Mouse (Mus musculus) heart, embryonic 13.5 days (tissue): ENCODE results near the gene Sema5a. TPM values are rescaled to one million over a fixed set of nuclear protein-coding genes. Genes with fewer than 3 reads are reported as not detected.

Experiments
- ATAC-seq: fragments of 200-750 bp; cut with Nextera tagmentation; 2 replicates; pipeline ENCODE4 v1.8.0; 2017; ENCODE audit warnings: moderate TSS enrichment; ENCODE audit not compliant: insufficient number of reproducible peaks, low FRiP score, low TSS enrichment; ENCODE audit errors: extremely low read depth
- H3K27ac ChIP-seq: fragments of 300-500 bp; sonication (generic); replicated peaks from 2 replicates; pipeline ENCODE4 v1.5.1; 2015; ENCODE audit warnings: moderate library complexity, mild to moderate bottlenecking, inconsistent platforms
- H3K27me3 ChIP-seq: fragments of 300-500 bp; sonication (generic); replicated peaks from 2 replicates; pipeline ENCODE4 v1.6.1; 2015; ENCODE audit warnings: mild to moderate bottlenecking, inconsistent platforms
- H3K36me3 ChIP-seq: fragments of 300-500 bp; sonication (generic); 2 replicates; pipeline ENCODE4 v1.6.1; 2015; ENCODE audit warnings: mild to moderate bottlenecking, inconsistent platforms
- H3K4me1 ChIP-seq: fragments of 300-500 bp; sonication (generic); 2 replicates; pipeline ENCODE4 v1.6.1; 2015; ENCODE audit warnings: inconsistent platforms
- H3K4me2 ChIP-seq: fragments of 300-500 bp; sonication (generic); 2 replicates; pipeline ENCODE4 v1.6.1; 2015; ENCODE audit warnings: inconsistent platforms, mild to moderate bottlenecking, moderate library complexity
- H3K4me3 ChIP-seq: fragments of 300-500 bp; sonication (generic); 2 replicates; pipeline ENCODE4 v1.5.1; 2015; ENCODE audit warnings: moderate library complexity, mild to moderate bottlenecking, inconsistent platforms
- H3K9ac ChIP-seq: fragments of 300-500 bp; sonication (generic); 2 replicates; pipeline ENCODE4 v1.6.1; 2015; ENCODE audit warnings: inconsistent platforms, mild to moderate bottlenecking, moderate library complexity
- H3K9me3 ChIP-seq: fragments of 300-500 bp; sonication (generic); 2 replicates; pipeline ENCODE4 v1.6.1; 2016; ENCODE audit warnings: inconsistent platforms
- WGBS: fragments of 180-500 bp; shearing (Covaris S2); methylation state at CpG from one replicate; pipeline ENCODE4 v1.1.7; 2015; ENCODE audit warnings: mixed read lengths; 5-methylcytosine and 5-hydroxymethylcytosine counted together
- polyA plus RNA-seq: library from polyadenylated mRNA; unstranded; fragments of >200 nt; fragmentation: Nextera tagmentation; extraction: Ambion mirVana; gene quantifications from 2 replicates; pipeline ENCODE4 v1.2.1, GENCODE M21; 2015

Gene Sema5a
- polyA plus RNA-seq, 1 experiment from 2014 or later: 6.3 TPM

GRCm38 (mm10) chr15:32407766-32408165 is 163.2 kb downstream of the Sema5a start:
- ATAC-seq: no peak
- no peaks in the 10 kb centered on the region for H3K36me3 ChIP-seq
- H3K27ac ChIP-seq: no peak overlapping the region
- no peak overlapping the region for H3K4me3 ChIP-seq
- no peak overlapping the region for H3K9ac ChIP-seq
- H3K4me1 ChIP-seq: peaks cover 4% of the 10 kb centered on the region
- no peak overlapping the region for H3K4me2 ChIP-seq
- H3K9me3 ChIP-seq: no peaks in the 10 kb centered on the region
- H3K27me3 ChIP-seq: no peaks in the 10 kb centered on the region
- WGBS: 68% methylated on average over 3 of the region's 3 CpGs

DNA sequence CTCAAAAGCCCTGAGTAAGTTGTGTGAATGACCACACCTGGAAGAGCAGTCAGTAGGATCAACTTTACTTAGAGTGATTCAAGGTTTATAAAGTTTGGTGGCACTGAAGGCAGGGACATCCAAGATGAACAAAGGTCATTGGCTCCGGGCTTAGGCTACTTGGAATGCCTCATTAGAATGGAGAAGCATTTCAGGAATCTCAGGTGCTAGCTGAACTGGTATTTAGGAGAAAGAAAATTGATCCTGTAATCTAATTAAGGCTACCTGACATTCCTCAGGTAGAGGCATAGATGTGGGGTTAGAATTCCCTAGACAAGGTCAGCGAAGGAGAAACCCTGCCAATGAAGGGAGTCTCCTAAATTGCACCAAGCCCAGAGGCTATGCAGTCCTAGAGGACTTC is 171.7 kb downstream of the Sema5a start:
- no peak overlapping the region for H3K27ac ChIP-seq
- 85% methylated on average over 2 of the region's 2 CpGs for WGBS
- H3K9me3 ChIP-seq: no peaks in the 10 kb centered on the region
- H3K27me3 ChIP-seq: no peaks in the 10 kb centered on the region
- no peak overlapping the region for H3K9ac ChIP-seq
- H3K36me3 ChIP-seq: no peaks in the 10 kb centered on the region
- H3K4me1 ChIP-seq: peaks cover 10% of the 10 kb centered on the region
- H3K4me3 ChIP-seq: no peak overlapping the region
- ATAC-seq: no peak
- H3K4me2 ChIP-seq: no peak overlapping the region

- no peak overlapping the region for H3K4me2 ChIP-seq
- WGBS: 49% methylated on average over 6 of the region's 6 CpGs
- no peaks in the 10 kb centered on the region for H3K9me3 ChIP-seq
- 0 out of 2 replicates have a peak overlapping the region, but pooled peaks have one; percentile 6 for H3K27ac ChIP-seq
- H3K9ac ChIP-seq: no peak overlapping the region
- H3K27me3 ChIP-seq: no peaks in the 10 kb centered on the region
- peaks cover 29% of the 10 kb centered on the region for H3K4me1 ChIP-seq
- no peak overlapping the region for H3K4me3 ChIP-seq
- no peak for ATAC-seq
- H3K36me3 ChIP-seq: no peaks in the 10 kb centered on the region
Measured at GRCm38 (mm10) chr15:32422631-32423030, 178.0 kb downstream of the Sema5a start.

DNA sequence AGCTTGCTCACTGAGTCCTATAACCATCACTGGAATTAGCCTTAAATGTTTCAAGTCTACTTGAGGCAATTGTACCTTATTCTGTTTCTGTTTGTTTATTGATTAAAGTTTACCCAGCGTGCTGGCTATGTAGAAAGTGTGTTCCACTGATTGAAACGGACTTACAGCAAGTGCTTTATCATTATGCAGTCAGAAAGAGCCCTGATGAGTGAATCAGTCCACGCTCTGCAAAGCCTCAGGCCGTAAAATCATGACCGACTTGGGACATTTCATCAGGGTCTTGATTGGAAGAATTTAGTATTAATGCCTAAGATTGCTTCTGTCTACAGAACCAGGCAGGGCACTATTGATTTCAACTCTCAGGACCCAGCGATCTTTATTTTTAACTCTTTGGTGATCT is 178.5 kb downstream of the Sema5a start:
- no peak overlapping the region for H3K4me3 ChIP-seq
- no peak for ATAC-seq
- H3K4me2 ChIP-seq: no peak overlapping the region
- no peaks in the 10 kb centered on the region for H3K36me3 ChIP-seq
- peaks cover 29% of the 10 kb centered on the region for H3K4me1 ChIP-seq
- no peaks in the 10 kb centered on the region for H3K27me3 ChIP-seq
- H3K27ac ChIP-seq: no peak overlapping the region
- WGBS: 66% methylated on average over 6 of the region's 6 CpGs
- no peak overlapping the region for H3K9ac ChIP-seq
- H3K9me3 ChIP-seq: no peaks in the 10 kb centered on the region

GRCm38 (mm10) chr15:32427188-32427924 is 182.7 kb downstream of the Sema5a start:
- Histone ChIP-seq H3K4me3 (no peak overlapping the region), H3K9me3 (no peaks in the 10 kb centered on the region), H3K27me3 (no peaks in the 10 kb centered on the region), H3K9ac (no peak overlapping the region), H3K4me2 (no peak overlapping the region), H3K36me3 (no peaks in the 10 kb centered on the region), H3K27ac (no peak overlapping the region), H3K4me1 (peaks cover 15% of the 10 kb centered on the region)
- WGBS: 77% methylated on average over 7 of the region's 7 CpGs
- no peak for ATAC-seq

DNA sequence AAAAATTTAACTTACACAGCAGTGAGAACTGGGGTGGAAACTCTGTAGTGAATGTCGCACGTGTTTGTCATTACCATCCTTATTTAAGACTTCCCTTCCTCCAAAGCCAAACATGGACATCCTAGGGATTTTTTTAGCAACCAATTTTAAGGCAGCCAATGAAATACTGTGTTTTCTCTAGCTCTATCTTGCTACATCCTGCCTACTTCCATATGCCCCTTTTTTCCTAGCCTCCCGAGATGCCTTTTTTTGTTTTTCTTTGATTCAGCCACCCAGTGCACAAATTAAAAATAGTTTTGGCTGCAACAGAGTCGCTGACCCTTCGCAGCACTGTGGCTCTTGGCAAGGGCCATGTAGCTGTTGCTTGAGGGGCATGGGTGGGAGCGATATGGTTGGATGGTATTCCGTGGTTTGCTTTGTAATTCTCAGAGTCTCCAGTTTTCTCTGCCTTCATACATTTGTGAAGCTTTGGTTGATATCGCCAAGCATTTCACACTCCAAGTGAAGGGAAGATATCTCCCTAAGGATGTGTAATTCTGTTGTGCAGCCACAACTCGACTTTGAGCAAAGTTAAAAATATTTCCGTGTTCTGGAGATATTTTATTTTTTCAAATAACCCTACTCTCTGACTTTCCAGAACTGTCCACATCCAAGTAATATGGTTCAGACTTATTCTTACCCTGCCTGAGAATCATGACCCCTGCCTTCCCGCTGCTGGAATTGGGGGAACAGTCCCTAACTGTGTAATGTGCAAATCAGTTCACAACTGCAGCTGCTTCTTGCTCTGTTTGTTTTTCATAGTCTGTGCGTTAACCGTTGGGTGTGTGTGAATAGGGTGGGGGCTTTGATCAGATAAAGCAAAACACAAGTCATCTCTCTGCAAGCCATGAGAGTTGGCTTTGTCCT is 188.6 kb downstream of the Sema5a start:
- WGBS: 58% methylated on average over 13 of the region's 13 CpGs

GRCm38 (mm10) chr15:32433833-32434155 is 189.2 kb downstream of the Sema5a start:
- no peaks in the 10 kb centered on the region for H3K27me3 ChIP-seq
- no peak overlapping the region for H3K9ac ChIP-seq
- no peak overlapping the region for H3K4me2 ChIP-seq
- H3K4me1 ChIP-seq: peaks cover 10% of the 10 kb centered on the region
- H3K4me3 ChIP-seq: no peak overlapping the region
- H3K27ac ChIP-seq: no peak overlapping the region
- no peaks in the 10 kb centered on the region for H3K36me3 ChIP-seq
- ATAC-seq: no peak
- no peaks in the 10 kb centered on the region for H3K9me3 ChIP-seq

More for the DNA sequence above, 188.6 kb downstream of the Sema5a start:
- H3K27me3 ChIP-seq: no peaks in the 10 kb centered on the region
- H3K9ac ChIP-seq: no peak overlapping the region
- no peaks in the 10 kb centered on the region for H3K36me3 ChIP-seq
- no peaks in the 10 kb centered on the region for H3K9me3 ChIP-seq
- H3K27ac ChIP-seq: no peak overlapping the region; the same call in 1 of the 2 replicates
- ATAC-seq: no peak
- H3K4me2 ChIP-seq: no peak overlapping the region
- H3K4me1 ChIP-seq: peaks cover 10% of the 10 kb centered on the region
- no peak overlapping the region for H3K4me3 ChIP-seq

DNA sequence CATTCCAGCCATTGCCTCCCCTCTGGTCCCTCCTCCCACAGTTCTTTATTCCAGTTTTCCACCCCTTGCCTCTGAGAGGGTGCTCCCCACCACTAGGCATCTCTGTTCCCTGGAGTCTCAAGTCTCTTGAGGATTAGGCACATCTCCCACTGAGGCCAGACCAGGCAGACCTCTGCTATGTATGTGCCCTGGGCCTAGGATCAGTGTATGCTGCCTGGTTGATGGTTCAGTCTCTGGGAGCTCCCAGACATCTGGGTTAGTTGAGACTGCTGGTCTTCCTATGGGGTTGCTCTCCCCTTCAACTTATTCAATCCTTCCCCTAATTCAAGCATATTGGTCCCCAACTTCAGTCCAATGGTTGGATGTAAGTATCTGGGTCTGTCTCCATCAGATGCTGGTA is 189.7 kb downstream of the Sema5a start:
- H3K4me3 ChIP-seq: no peak overlapping the region
- H3K9ac ChIP-seq: no peak overlapping the region
- H3K4me2 ChIP-seq: no peak overlapping the region
- ATAC-seq: no peak
- no peaks in the 10 kb centered on the region for H3K9me3 ChIP-seq
- H3K27ac ChIP-seq: no peak overlapping the region
- H3K4me1 ChIP-seq: peaks cover 10% of the 10 kb centered on the region
- no peaks in the 10 kb centered on the region for H3K36me3 ChIP-seq
- no peaks in the 10 kb centered on the region for H3K27me3 ChIP-seq

GRCm38 (mm10) chr15:32437654-32438053 is 193.0 kb downstream of the Sema5a start:
- Histone ChIP-seq H3K27ac (no peak overlapping the region), H3K4me1 (peaks cover 10% of the 10 kb centered on the region), H3K9me3 (no peaks in the 10 kb centered on the region), H3K4me2 (no peak overlapping the region), H3K27me3 (no peaks in the 10 kb centered on the region), H3K36me3 (no peaks in the 10 kb centered on the region), H3K4me3 (no peak overlapping the region), H3K9ac (no peak overlapping the region)
- WGBS: 15% methylated on average over 6 of the region's 6 CpGs
- ATAC-seq: no peak

DNA sequence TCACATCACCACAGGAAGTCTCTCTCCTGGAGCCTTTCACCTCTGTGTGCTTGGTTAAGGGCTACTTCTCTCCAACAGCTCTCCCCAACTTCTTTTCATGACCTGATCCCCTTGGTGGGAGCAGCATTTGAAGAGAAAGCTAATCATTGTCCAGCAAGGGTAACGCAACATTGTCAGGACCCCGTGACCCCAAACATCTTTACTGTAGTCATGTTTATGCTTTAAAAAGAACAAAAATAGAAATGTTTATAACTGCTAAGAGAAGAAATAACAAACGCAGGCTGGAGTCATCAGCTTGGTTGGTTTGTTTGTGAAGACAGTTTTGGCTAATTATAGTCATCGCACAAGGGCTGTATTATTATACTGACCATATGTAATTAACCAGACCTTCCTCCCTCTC is 198.1 kb downstream of the Sema5a start:
- no peak for ATAC-seq

GRCm38 (mm10) chr15:32447558-32448349 is 203.1 kb downstream of the Sema5a start:
- ATAC-seq: no peak
- H3K4me1 ChIP-seq: no peaks in the 10 kb centered on the region
- H3K27ac ChIP-seq: no peak overlapping the region
- no peaks in the 10 kb centered on the region for H3K36me3 ChIP-seq
- no peaks in the 10 kb centered on the region for H3K27me3 ChIP-seq
- no peak overlapping the region for H3K4me3 ChIP-seq
- H3K9ac ChIP-seq: no peak overlapping the region
- no peak overlapping the region for H3K4me2 ChIP-seq
- H3K9me3 ChIP-seq: no peaks in the 10 kb centered on the region
- 74% methylated on average over 7 of the region's 7 CpGs for WGBS

More for the DNA sequence above, 198.1 kb downstream of the Sema5a start:
- Histone ChIP-seq H3K9me3 (no peaks in the 10 kb centered on the region), H3K27ac (no peak overlapping the region), H3K4me2 (no peak overlapping the region), H3K27me3 (no peaks in the 10 kb centered on the region), H3K36me3 (no peaks in the 10 kb centered on the region), H3K9ac (no peak overlapping the region), H3K4me3 (no peak overlapping the region), H3K4me1 (no peaks in the 10 kb centered on the region)
- WGBS: 76% methylated on average over 4 of the region's 4 CpGs
